In genomic region chr17:49474051-49474450, GRCm38 (mm10) we compare ENCODE assay signal across 20 mouse cellular contexts. TPM values are rescaled to one million over a fixed set of nuclear protein-coding genes. Genes with fewer than 3 reads are reported as not detected.
A peak's percentile ranks its signal among the peaks of the same experiment; 100 is the strongest.
DNase-seq lines count a peak whose midpoint lies in the region; ATAC-seq lines count a peak whose summit lies in the region.
"Had no signal": no experiment of that assay in that cellular context is flagged by ENCODE, and none has a peak within 500 bp of the region (broad histone marks: within the 10 kb centered on the region; RNA-seq: fewer than 3 reads in every experiment).

No protein-coding gene starts in this region.

- WGBS in heart, embryonic 12.5 days: 82% methylated on average over 4 of the region's 4 CpGs

- 0 out of 2 replicates have a peak overlapping the region, but pooled peaks have one; percentile 34 for H3K27ac ChIP-seq in heart, embryonic 12.5 days (ENCODE audit: poor library complexity, severe bottlenecking)
- H3K27ac ChIP-seq: hindbrain, postnatal 0 days; midbrain, embryonic 10.5 days; neural tube, embryonic 12.5 days had no signal

- no peak for DNase-seq in heart, adult 9 months (ENCODE audit: low spot score in 2 of 2)
- peak; percentile 55 for DNase-seq in right cerebral cortex, adult 18-20 months
- no peak for DNase-seq in right cerebral cortex, postnatal 4 days
- peak; percentile 77 for DNase-seq in brain, adult 2 months (ENCODE audit: low read depth, low spot score)
- peak; percentile 29 for DNase-seq in telencephalon, adult 2 months (ENCODE audit: low read depth, low spot score)
- no peak for DNase-seq in thymus, postnatal 10 days (ENCODE audit: low spot score in 2 of 2)
- DNase-seq: cerebellum, postnatal 14 days; embryo, embryonic 11 days; gastrocnemius, postnatal 36 days; heart, postnatal 4 days; kidney, adult 11 months; kidney, postnatal 10 days; liver; liver, postnatal 0 days; thymus, adult 18-20 months had no signal

- H3K27me3 ChIP-seq in heart, embryonic 12.5 days (replicated peaks): no peaks in the 10 kb centered on the region
- H3K27me3 ChIP-seq: neural tube, embryonic 12.5 days had no signal

- ATAC-seq in heart, embryonic 12.5 days (ENCODE audit: insufficient number of reproducible peaks, low FRiP score): no peak
- ATAC-seq: forebrain, embryonic 14.5 days; hindbrain, postnatal 0 days; liver, postnatal 0 days had no signal

- no peaks in the 10 kb centered on the region for H3K9me3 ChIP-seq in heart, embryonic 12.5 days (replicated peaks)
- H3K9me3 ChIP-seq: midbrain, embryonic 10.5 days; neural tube, embryonic 12.5 days had no signal

- H3K9ac ChIP-seq in heart, embryonic 12.5 days: no peak overlapping the region
- H3K9ac ChIP-seq: liver, postnatal 0 days; neural tube, embryonic 12.5 days had no signal

- no peak overlapping the region for H3K4me3 ChIP-seq in heart, embryonic 12.5 days
- H3K4me3 ChIP-seq: midbrain, embryonic 10.5 days; neural tube, embryonic 12.5 days had no signal

- H3K4me2 ChIP-seq in heart, embryonic 12.5 days: no peak overlapping the region
- H3K4me2 ChIP-seq: neural tube, embryonic 12.5 days had no signal

- H3K4me1 ChIP-seq in heart, embryonic 12.5 days (replicated peaks): peaks cover 29% of the 10 kb centered on the region
- H3K4me1 ChIP-seq: neural tube, embryonic 12.5 days had no signal

- H3K36me3 ChIP-seq in heart, embryonic 12.5 days: peaks cover 23% of the 10 kb centered on the region
- H3K36me3 ChIP-seq: midbrain, embryonic 10.5 days had no signal

RNA-seq across cellular contexts. Expression of gene Mocs1, which starts 45.9 kb away (rescaled TPM):
- polyA plus RNA-seq in heart, embryonic 12.5 days (2016; fragmentation: Nextera tagmentation; extraction: Ambion mirVana): 6.6 TPM in 2 replicates

Comparison
In these comparisons a context has a peak if more than half of its experiments do, and no peak if none do; other contexts are left out.
1. DNase-seq: peak in right cerebral cortex, adult 18-20 months (single experiment), brain, adult 2 months (single experiment) and telencephalon, adult 2 months (single experiment); none in heart, adult 9 months (0 of 2), right cerebral cortex, postnatal 4 days (single experiment) and thymus, postnatal 10 days (0 of 2).